Mouse (Mus musculus) telencephalon, adult 2 months (tissue): ENCODE data around the gene Pla2g12b.
"Not testable (repeated sequence)": the region's sequence is repeated elsewhere in the genome, so short reads cannot be mapped to it uniquely, and the experiment has no call there.

Source experiments
- DNase-seq: peaks from one replicate; pipeline ENCODE4 v3.0.0-alpha.2; 2011; ENCODE audit warnings: low read depth, low spot score

Pla2g12b gene

GRCm38 (mm10) chr10:59402899-59403792 is at the start of gene Pla2g12b:
TSS of gene Pla2g12b (plus strand) at chr10:59403660.
- DNase-seq: no peak

DNA sequence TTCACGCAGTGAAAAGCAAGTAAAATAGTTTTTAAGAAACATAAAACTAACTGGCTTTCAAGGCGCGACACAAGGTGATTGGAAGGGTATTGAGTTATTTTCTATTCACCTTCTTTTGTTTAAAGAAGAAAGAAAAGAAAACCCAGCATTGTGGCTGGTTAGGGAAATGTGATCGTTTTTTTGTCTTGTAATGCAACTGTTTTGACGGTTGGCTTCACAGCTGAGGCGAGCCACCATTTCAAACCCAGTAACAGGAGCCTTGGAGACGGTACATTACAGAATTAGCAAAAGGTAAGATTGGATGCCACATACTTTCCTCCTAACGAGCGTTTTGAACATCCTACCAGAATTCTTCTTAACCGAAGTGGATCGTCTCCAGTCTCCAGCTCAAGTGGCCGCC is 49.3 kb upstream of the Pla2g12b start:
- no peak for DNase-seq

- no peak for DNase-seq
Measured at GRCm38 (mm10) chr10:59355020-59355419, 48.4 kb upstream of the Pla2g12b start.

DNA sequence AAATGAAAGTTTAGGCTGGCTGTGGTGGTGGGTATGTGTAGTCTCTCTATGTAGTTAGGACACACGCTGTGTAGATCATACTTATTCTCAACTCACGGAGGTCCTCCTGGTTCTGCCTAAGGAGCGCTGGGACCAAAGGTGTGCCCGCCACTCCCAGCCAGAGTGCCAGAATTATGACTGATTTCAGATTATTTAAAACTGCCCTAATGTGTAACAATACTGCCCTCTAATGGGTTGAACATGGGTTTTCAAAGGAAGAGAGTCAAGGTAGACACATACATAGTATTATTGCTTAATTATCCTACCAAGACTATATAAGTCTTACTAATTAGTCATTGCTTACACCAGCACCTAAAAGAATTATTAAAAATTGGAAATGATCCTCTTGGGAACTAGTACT is 44.7 kb upstream of the Pla2g12b start:
- DNase-seq: no peak

DNA sequence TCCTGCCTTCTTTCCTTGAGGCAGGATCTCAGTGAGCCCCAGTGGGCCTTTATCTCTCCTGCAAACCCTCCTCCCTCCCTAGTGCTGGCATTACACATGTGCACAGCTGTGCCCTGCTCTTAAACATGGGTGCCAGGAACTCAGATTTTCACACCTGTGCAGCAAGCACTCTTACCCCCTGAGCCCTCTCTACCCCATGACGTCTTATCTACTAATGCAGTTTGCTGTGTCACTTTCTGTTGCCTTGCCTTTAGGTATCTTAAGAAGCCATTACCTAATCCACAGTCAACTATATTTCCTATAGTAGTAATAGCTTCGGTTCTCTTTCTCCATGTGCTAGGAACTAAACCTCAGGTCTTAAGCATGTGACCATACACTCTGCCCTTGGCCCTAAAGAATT is 40.3 kb upstream of the Pla2g12b start:
- no peak for DNase-seq

- no peak for DNase-seq
Measured at GRCm38 (mm10) chr10:59364551-59364950, 38.9 kb upstream of the Pla2g12b start.

GRCm38 (mm10) chr10:59365804-59366589 is 37.5 kb upstream of the Pla2g12b start:
- DNase-seq: no peak

GRCm38 (mm10) chr10:59366746-59367145 is 36.7 kb upstream of the Pla2g12b start:
- DNase-seq: no peak

- no peak for DNase-seq
Measured at GRCm38 (mm10) chr10:59367206-59367605, 36.3 kb upstream of the Pla2g12b start.

DNA sequence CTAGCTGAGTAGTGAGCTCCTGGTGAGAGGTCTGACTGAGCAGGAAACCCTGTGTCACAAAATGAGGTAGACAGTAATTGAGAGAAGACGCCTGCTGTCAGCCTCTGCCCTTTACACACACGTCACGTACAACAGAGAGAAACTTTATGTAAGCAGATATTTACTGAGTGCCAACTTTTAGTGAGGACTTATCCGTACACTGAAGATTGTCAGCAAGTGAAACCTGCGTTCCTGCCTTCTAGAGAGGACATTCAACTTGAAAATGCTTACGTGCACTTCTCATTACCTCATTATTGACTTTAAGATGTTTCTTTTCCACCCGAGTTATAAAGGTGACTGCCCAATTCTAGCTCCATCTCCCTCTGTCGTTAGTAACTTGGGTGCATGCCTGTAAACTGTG is 34.7 kb upstream of the Pla2g12b start:
- no peak for DNase-seq

DNA sequence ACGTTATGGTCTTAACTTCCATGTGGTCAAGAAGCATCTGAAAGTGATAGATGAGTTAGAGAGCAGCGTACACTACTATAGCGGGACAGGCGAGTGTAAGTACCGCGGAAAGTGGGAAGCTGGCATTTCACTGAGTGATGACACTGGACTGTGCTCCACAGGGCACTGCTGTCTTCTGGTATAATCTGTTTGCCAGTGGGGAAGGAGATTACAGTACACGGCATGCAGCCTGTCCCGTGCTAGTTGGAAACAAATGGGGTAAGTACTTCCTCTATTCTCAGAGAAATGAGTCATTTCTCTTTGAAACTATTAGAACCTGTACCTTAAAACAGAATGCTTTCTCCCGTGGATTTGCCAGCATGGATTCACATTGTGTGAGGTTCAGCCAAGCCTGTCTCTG is 34.0 kb upstream of the Pla2g12b start:
- no peak for DNase-seq

DNA sequence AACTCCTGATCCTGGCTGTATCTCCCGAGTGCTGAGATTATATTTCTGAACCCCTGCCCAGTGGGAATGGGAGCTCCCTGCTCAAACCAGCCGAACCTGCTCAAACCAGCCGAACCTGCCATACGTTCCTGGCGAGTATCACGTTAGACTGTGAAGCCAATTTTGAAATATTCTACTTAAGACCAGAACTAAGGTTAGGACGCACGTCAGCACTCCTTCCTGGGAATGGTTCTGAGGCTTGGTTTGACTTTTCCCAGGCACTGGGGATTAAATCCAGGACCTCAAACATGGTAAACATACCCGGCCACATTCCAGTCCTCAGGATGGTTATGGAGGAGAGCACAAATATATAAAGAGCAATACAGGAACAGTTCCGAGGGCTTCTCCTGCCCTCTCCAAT is 25.6 kb upstream of the Pla2g12b start:
- no peak for DNase-seq

DNA sequence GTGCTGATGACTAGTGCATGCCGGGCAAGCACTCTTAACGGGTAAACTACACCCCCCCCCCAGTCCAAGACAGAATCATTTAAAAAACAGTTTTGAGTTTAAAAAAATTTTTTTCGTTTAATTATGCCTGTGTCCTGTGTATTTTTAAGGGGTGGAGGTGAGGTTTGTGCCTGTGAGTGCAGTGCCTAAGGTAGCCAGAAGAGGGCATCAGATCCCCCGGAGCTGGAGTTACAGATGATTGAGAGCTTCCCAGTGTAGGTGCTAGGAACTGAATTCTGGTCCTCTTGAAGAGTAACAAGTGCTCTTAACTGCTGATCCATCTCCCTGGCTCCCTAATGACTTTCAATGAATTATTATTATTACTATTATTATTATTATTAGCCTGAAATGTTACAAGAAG is 24.7 kb upstream of the Pla2g12b start:
- no peak for DNase-seq

DNA sequence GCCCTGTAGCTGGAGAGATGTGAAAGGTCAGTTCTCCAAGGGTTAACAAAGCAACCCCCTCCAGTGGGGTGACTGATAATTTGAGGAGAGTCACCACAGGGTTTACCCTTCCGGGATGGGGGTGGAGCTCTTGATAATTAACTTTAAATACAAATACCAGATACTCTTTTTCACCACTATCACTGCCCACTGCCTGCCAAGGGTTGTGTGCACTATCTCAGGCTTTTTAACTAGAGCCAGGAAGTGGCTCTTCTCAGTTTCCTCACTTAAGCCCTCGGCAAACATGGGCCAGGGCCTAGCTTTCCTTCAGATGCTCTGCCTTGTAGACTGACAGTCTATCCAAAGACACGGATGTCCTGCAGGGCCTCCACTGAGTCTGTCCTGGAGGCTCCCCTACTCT is 23.5 kb upstream of the Pla2g12b start:
- no peak for DNase-seq

DNA sequence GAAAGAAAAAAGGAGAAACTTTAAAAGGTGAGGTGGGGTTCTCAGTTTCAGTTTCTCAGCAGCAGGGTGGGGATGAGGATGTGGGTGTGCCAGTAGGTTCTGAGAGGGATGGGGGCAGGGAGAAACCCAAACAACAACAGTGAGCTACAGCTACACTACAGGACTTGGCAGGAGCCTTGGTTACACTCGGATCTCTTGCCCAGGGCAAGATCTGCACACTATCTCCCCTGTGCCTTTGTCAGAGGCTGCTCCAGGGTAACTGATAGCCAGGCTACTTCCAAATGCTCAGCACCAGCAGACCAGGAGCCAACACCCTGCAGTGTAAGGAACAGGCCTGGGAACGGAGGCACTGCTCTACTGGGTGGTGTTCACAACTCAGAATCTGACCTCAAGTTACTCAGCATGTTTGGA is 23.0 kb upstream of the Pla2g12b start:
- no peak for DNase-seq

- DNase-seq: not testable (repeated sequence)
Measured at GRCm38 (mm10) chr10:59381563-59381962, 21.9 kb upstream of the Pla2g12b start.

DNA sequence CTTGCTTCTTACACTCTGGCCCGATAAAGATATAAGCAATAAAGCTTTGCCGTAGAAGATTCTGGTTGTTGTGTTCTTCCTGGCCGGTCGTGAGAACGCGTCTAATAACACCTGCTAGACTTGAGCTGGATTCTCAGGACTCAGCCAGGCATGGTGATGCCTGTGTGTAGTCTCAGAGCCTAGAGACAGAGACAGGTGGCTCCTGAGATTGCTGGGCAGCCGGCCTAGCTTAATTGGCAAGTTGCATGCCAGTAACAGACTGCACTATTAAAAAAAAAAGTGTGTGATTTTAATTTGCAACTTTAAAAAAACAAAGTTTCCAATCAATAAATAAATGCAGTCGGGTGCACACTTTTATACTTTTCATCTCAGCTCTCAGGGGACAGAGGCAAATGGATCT is 16.5 kb upstream of the Pla2g12b start:
- peak; percentile 15 for DNase-seq

GRCm38 (mm10) chr10:59389652-59390051 is 13.8 kb upstream of the Pla2g12b start:
- peak; percentile 39 for DNase-seq

DNA sequence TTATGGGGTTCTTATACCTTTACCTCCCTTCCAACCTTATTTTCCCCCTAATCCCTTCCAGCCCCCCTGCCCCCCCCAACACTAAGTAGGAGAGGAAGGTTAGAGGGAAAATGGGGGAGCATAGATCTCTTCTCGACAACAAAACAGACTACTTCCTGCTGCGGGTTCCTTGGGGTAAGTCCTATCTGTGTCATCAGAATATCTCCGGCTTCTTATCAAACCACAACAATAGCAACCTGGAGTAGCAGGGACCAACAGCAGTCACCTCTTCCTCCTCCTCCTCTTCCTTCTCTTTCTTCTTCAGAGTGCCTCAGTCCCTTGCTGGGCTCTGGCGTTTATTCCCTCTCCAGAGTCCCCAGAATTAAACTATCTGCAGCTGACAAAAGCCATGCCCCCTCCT is 11.6 kb upstream of the Pla2g12b start:
- no peak for DNase-seq

DNA sequence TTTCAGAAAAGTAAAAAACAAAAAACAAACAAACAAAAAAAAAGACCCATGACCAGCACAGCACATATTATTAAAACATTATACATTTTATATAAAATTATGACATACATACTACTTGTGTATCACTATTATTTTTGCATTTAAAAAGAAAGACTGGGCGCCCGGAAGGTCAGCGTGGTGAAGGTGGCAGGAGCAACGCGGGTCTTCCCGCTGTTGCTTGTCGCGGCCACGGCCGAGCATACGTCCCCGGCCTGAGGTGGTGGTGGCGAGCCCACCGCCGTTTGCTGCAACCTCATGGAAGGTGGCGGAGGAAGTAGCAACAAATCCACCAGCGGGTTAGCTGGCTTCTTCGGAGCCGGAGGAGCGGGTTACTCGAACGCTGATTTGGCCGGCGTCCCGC is 8.0 kb upstream of the Pla2g12b start, which contains the start of gene Gm10273:
TSS of gene Gm10273 (plus strand) at position 172 of the 400 bp plus-strand sequence.
- DNase-seq: not testable (repeated sequence)

GRCm38 (mm10) chr10:59403793-59404149 is 311 bp downstream of the Pla2g12b start:
- DNase-seq: no peak

DNA sequence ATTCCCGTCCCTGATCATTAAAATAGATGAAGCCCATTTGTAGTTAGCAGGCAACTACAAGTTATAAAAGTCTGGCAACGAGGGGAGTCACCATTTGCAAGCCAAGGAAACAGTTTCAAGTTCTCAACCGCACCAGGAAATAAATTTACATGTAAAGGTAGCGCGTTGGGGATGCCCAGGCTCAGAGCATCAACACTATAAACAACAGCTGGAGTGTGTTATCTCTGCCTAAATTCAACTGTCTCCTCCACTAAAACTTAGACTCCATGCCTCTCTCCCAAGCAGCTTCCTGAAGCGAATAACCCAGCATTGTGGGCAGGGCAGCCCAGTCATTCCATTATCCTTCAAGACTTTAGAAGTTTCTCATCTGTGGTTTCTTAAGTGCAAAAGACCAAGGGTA is 5.0 kb downstream of the Pla2g12b start:
- DNase-seq: no peak

- DNase-seq: no peak
Measured at GRCm38 (mm10) chr10:59410264-59410663, 6.8 kb downstream of the Pla2g12b start.
